In genomic region chr10:59970450-59971062, GRCm38 (mm10) we compare ENCODE assay signal across 8 mouse cellular contexts. TPM values are rescaled to one million over a fixed set of nuclear protein-coding genes. Genes with fewer than 3 reads are reported as not detected.
A peak's percentile ranks its signal among the peaks of the same experiment; 100 is the strongest.
DNase-seq lines count a peak whose midpoint lies in the region; ATAC-seq and TF ChIP-seq lines count a peak whose summit lies in the region.

No protein-coding gene starts in this region.

- no peak for ATAC-seq in kidney, postnatal 0 days (replicated peaks; ENCODE audit: low FRiP score, low read depth)
- no peak; the same call in 1 of the 2 replicates for ATAC-seq in intestine, embryonic 15.5 days
- no peak for ATAC-seq in inflammation-experienced regulatory T-cells, adult 6 months

- no peak overlapping the region for H3K4me3 ChIP-seq in kidney, postnatal 0 days (replicated peaks; ENCODE audit: low read depth, low read length)
- H3K4me3 ChIP-seq in forebrain, embryonic 10.5 days, result peak overlapping the region; percentile 66
- H3K4me3 ChIP-seq in intestine, embryonic 15.5 days (replicated peaks), result peak overlapping the region; percentile 46
- H3K4me3 ChIP-seq in myocyte, result peak overlapping the region; percentile 3

- H3ac ChIP-seq in myocyte (ENCODE audit: control insufficient read depth, insufficient read length), result no peak overlapping the region

- H3K27ac ChIP-seq in kidney, postnatal 0 days, result peak overlapping the region; percentile 92
- peak overlapping the region; percentile 96 for H3K27ac ChIP-seq in forebrain, embryonic 10.5 days
- H3K27ac ChIP-seq in intestine, embryonic 15.5 days, result peak overlapping the region; percentile 87

- H3K79me2 ChIP-seq in myocyte (ENCODE audit: control insufficient read depth, insufficient read depth), result no peaks in the 10 kb centered on the region

- 27% methylated on average over 6 of the region's 6 CpGs for WGBS in kidney, postnatal 0 days
- WGBS in forebrain, embryonic 10.5 days, result 24% methylated on average over 6 of the region's 6 CpGs
- WGBS in intestine, embryonic 15.5 days, result 28% methylated on average over 6 of the region's 6 CpGs

- no peak for TF ChIP-seq POLR2A in myocyte (IDR thresholded peaks at IDR 0.05; ENCODE audit: insufficient read length, low read depth)

- peak overlapping the region; percentile 75 for H3K4me2 ChIP-seq in kidney, postnatal 0 days (ENCODE audit: low read length)
- H3K4me2 ChIP-seq in intestine, embryonic 15.5 days (replicated peaks), result peak overlapping the region; percentile 86
- peak overlapping the region; percentile 74 for H3K4me2 ChIP-seq in myocyte (ENCODE audit: low read depth)

- H3K9ac ChIP-seq in kidney, postnatal 0 days (ENCODE audit: low read depth, low read length), result peak overlapping the region; percentile 70; the same call in 1 of the 2 replicates
- H3K9ac ChIP-seq in intestine, embryonic 15.5 days, result peak overlapping the region; percentile 71

- H3K4me1 ChIP-seq in kidney, postnatal 0 days (replicated peaks; ENCODE audit: insufficient read depth, low read length), result peaks cover 29% of the 10 kb centered on the region; the same call in 1 of the 2 replicates
- peaks cover 58% of the 10 kb centered on the region for H3K4me1 ChIP-seq in forebrain, embryonic 10.5 days
- H3K4me1 ChIP-seq in intestine, embryonic 15.5 days (replicated peaks), result peaks cover 32% of the 10 kb centered on the region

- H3K36me3 ChIP-seq in kidney, postnatal 0 days (ENCODE audit: insufficient read depth, low read length), result no peaks in the 10 kb centered on the region
- no peaks in the 10 kb centered on the region for H3K36me3 ChIP-seq in forebrain, embryonic 10.5 days (replicated peaks)
- no peaks in the 10 kb centered on the region for H3K36me3 ChIP-seq in intestine, embryonic 15.5 days
- H3K36me3 ChIP-seq in myocyte (ENCODE audit: control insufficient read depth, insufficient read depth), result no peaks in the 10 kb centered on the region

- no peak for DNase-seq in kidney, postnatal 0 days (ENCODE audit: low spot score)
- no peak for DNase-seq in kidney, postnatal 4 days
- DNase-seq in forebrain, embryonic 10.5 days (ENCODE audit: extremely low spot score, low spot score), result no peak
- no peak for DNase-seq in Muller cell, postnatal 12 days (ENCODE audit: inconsistent ontology term)
- DNase-seq in left cerebral cortex, adult 9 months (ENCODE audit: low spot score in 2 of 2), result no peak

- H3K27me3 ChIP-seq in kidney, postnatal 0 days (ENCODE audit: insufficient read depth, low read length), result no peaks in the 10 kb centered on the region
- H3K27me3 ChIP-seq in forebrain, embryonic 10.5 days (ENCODE audit: poor library complexity, severe bottlenecking), result peaks cover 15% of the 10 kb centered on the region; the same call in 1 of the 2 replicates
- no peaks in the 10 kb centered on the region for H3K27me3 ChIP-seq in intestine, embryonic 15.5 days (replicated peaks)
- no peaks in the 10 kb centered on the region for H3K27me3 ChIP-seq in myocyte (ENCODE audit: control insufficient read depth, insufficient read depth, insufficient read length)

- TF ChIP-seq CTCF in kidney, postnatal 0 days (IDR thresholded peaks at IDR 0.05; ENCODE audit: low read depth), result no peak

- H3K9me3 ChIP-seq in kidney, postnatal 0 days (replicated peaks; ENCODE audit: low read length), result no peaks in the 10 kb centered on the region
- H3K9me3 ChIP-seq in forebrain, embryonic 10.5 days, result no peaks in the 10 kb centered on the region; the same call in 1 of the 2 replicates
- H3K9me3 ChIP-seq in intestine, embryonic 15.5 days, result no peaks in the 10 kb centered on the region

TF ChIP-seq in myocyte, 11 proteins besides CTCF, POLR2A, EP300 and RAD21:
- TF ChIP-seq MAX (IDR thresholded peaks at IDR 0.05; ENCODE audit: low read depth) (no peak), MYOG (IDR thresholded peaks at IDR 0.05; ENCODE audit: control insufficient read depth in 1 of 3, insufficient read depth in 1 of 3, insufficient read length in 2 of 3, low read depth in 2 of 3) (peak in 1 of 3 experiments; percentile 25)

RNA-seq across cellular contexts. Expression of gene Ddit4, which starts 18.9 kb away (rescaled TPM):
- polyA plus RNA-seq in kidney, postnatal 0 days (2015; fragmentation: Nextera tagmentation; extraction: Ambion mirVana), result 23.0 and 24.0 TPM in 2 replicates
- 32.7 and 35.3 TPM in 2 replicates for polyA plus RNA-seq in forebrain, embryonic 10.5 days (2016; fragmentation: Nextera tagmentation; extraction: Ambion mirVana)
- polyA plus RNA-seq in intestine, embryonic 15.5 days (2015; fragmentation: Nextera tagmentation; extraction: Ambion mirVana), result 35.4 and 35.7 TPM in 2 replicates
- polyA plus RNA-seq in myocyte (2012; fragmentation: generic; extraction: Trizol), result 266 TPM
- polyA plus RNA-seq in inflammation-experienced regulatory T-cells, adult 6 months (2017; shearing (Covaris generic)), result 10 to 100 TPM; 11.5 to 25.9 (median 14.4) TPM

RNA-seq across cellular contexts. Expression of gene Ascc1, which starts 32.0 kb away (rescaled TPM):
- polyA plus RNA-seq in kidney, postnatal 0 days (2015; fragmentation: Nextera tagmentation; extraction: Ambion mirVana), result 57.8 and 64.1 TPM in 2 replicates
- 33.5 and 34.7 TPM in 2 replicates for polyA plus RNA-seq in forebrain, embryonic 10.5 days (2016; fragmentation: Nextera tagmentation; extraction: Ambion mirVana)
- 45.2 and 45.3 TPM in 2 replicates for polyA plus RNA-seq in intestine, embryonic 15.5 days (2015; fragmentation: Nextera tagmentation; extraction: Ambion mirVana)
- polyA plus RNA-seq in myocyte (2012; fragmentation: generic; extraction: Trizol), result 36.7 TPM
- polyA plus RNA-seq in inflammation-experienced regulatory T-cells, adult 6 months (2017; shearing (Covaris generic)), result 10 to 100 TPM; 33.7 to 57.6 (median 44.3) TPM

RNA-seq across cellular contexts. Expression of gene Anapc16, which starts 32.4 kb away (rescaled TPM):
- 103 and 106 TPM in 2 replicates for polyA plus RNA-seq in kidney, postnatal 0 days (2015; fragmentation: Nextera tagmentation; extraction: Ambion mirVana)
- polyA plus RNA-seq in forebrain, embryonic 10.5 days (2016; fragmentation: Nextera tagmentation; extraction: Ambion mirVana), result 96.8 and 108 TPM in 2 replicates
- 99.9 and 101 TPM in 2 replicates for polyA plus RNA-seq in intestine, embryonic 15.5 days (2015; fragmentation: Nextera tagmentation; extraction: Ambion mirVana)
- 127 TPM for polyA plus RNA-seq in myocyte (2012; fragmentation: generic; extraction: Trizol)
- polyA plus RNA-seq in inflammation-experienced regulatory T-cells, adult 6 months (2017; shearing (Covaris generic)), result 10 to 100 TPM; 89.0 to 99.4 (median 91.1) TPM
